Mouse (Mus musculus): ENCODE measurements around the gene Crim1. TPM values are rescaled to one million over a fixed set of nuclear protein-coding genes. Genes with fewer than 3 reads are reported as not detected.

Gene Crim1
- polyA plus RNA-seq, 1 experiment from 2014 or later = 13.1 TPM

GRCm38 (mm10) chr17:78199231-78199625 lies 820 bp upstream of the Crim1 start:
- Histone ChIP-seq H3K4me2 (peak overlapping the region; percentile 76), H3K27me3 (replicated peaks) (no peaks in the 10 kb centered on the region), H3K4me3 (peak overlapping the region; percentile 95), H3K4me1 (peaks cover 33% of the 10 kb centered on the region), H3K36me3 (replicated peaks) (no peaks in the 10 kb centered on the region), H3K27ac (peak overlapping the region; percentile 93), H3K9me3 (no peaks in the 10 kb centered on the region), H3K9ac (peak overlapping the region; percentile 78)
- 5% methylated on average over 7 of the region's 7 CpGs for WGBS
- ATAC-seq (replicated peaks) = peak; percentile 24; the same call in 1 of the 2 replicates

DNA sequence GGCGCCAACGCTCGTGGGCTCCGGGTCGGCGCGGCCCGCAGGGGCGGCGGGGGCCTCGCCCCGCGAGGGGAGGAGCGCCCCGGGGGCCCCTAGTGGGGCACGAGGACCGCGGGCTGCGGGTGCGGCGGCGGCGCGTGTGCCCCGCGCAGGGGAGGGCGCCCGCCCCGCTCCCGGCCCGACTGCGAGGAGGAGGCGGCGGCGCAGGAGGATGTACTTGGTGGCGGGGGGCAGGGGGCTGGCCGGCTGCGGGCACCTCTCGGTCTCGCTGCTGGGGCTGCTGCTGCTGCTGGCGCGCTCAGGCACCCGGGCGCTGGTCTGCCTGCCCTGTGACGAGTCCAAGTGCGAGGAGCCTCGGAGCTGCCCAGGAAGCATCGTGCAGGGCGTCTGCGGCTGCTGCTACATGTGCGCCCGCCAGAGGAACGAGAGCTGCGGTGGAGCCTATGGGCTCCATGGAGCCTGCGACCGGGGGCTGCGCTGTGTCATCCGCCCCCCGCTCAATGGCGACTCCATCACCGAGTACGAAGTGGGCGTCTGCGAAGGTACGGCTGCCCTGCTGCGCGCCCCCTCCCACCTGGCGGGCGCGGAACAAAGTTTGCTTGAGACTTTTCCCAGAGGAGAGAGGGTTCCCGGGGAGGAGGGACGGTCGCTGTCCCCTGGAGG lies 643 bp downstream of the Crim1 start:
- Histone ChIP-seq H3K27ac (peak overlapping the region; percentile 93), H3K9me3 (no peaks in the 10 kb centered on the region), H3K4me3 (peak overlapping the region; percentile 95), H3K9ac (peak overlapping the region; percentile 78), H3K4me2 (peak overlapping the region; percentile 76), H3K4me1 (peaks cover 40% of the 10 kb centered on the region), H3K27me3 (replicated peaks) (no peaks in the 10 kb centered on the region), H3K36me3 (replicated peaks) (no peaks in the 10 kb centered on the region)
- ATAC-seq (replicated peaks) = peak; percentile 63
- WGBS = under 1% methylated on average over 67 of the region's 73 CpGs

DNA sequence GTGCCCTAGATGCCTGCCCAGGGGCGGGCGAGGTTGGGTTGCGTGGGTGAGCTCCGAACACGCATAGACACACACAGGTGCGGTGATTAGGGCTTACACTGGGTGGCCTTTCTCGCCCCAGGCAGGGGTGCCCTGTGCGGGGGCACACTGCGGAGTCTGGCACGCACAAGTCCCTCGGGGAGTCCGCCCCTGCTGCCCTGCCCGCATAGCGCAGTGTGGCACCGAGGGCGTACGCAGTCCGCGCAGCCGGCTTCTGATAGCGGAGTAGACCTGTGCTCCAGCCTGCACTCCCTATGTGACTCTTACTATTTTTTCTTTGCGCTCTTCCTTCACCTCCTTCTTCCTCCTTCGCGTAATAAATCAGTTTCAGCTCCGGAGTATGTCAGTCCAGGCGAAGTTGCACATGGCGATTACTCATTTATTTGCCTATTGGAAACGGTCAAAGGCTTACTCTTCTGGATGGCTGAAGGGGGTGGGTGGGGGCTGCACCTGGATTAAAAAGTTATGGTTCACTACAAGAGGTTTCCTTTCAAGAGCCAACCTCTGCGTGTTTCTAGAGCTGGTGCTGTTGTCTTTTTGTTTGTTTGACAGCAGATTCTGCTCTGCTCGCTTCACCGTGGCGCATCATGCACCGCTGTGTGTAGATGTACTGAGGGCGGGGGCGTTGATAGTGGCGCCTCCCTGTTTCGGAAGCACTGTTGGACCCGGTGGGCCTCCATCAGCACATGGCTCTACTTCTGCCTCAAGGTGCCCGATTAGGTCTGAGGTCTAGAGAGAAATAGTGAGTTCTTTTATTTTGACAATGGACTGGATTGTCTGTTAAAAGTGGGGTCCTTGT lies 1.4 kb downstream of the Crim1 start:
- peaks cover 41% of the 10 kb centered on the region for H3K4me1 ChIP-seq

DNA sequence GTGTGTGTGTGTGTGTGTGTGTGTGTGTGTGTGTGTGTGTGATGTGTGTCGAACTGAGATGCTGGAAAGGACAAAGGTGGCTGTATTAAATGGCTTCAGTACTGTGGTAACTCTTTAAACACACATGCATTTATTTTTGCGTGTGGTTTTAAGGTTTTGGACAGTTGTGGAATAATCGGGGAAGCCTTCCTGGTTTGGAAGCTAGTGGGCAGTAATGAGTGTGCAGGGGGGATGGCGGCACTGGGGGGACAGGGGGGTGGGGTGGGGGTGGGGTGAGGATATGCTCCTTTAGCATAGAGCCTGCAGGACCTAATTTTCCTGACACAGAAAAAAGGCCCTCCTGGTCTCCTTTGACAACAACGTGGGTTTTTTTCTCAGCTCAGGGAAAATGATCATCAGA lies 2.2 kb downstream of the Crim1 start:
- WGBS = 3% methylated on average over 5 of the region's 5 CpGs
- H3K36me3 ChIP-seq (replicated peaks) = no peaks in the 10 kb centered on the region
- peak overlapping the region; percentile 95 for H3K4me3 ChIP-seq
- peaks cover 43% of the 10 kb centered on the region for H3K4me1 ChIP-seq
- H3K27ac ChIP-seq = 0 out of 2 replicates have a peak overlapping the region, but pooled peaks have one; percentile 93
- H3K9me3 ChIP-seq = no peaks in the 10 kb centered on the region
- H3K4me2 ChIP-seq = peak overlapping the region; percentile 76
- H3K27me3 ChIP-seq (replicated peaks) = no peaks in the 10 kb centered on the region
- H3K9ac ChIP-seq = peak overlapping the region; percentile 78; the same call in 1 of the 2 replicates
- no peak for ATAC-seq (replicated peaks)

More for the DNA sequence above, 1.4 kb downstream of the Crim1 start:
- peak; percentile 70 for ATAC-seq (replicated peaks)
- H3K9me3 ChIP-seq = no peaks in the 10 kb centered on the region
- H3K27ac ChIP-seq = peak overlapping the region; percentile 93
- no peaks in the 10 kb centered on the region for H3K27me3 ChIP-seq (replicated peaks)
- WGBS = under 1% methylated on average over 39 of the region's 39 CpGs
- no peaks in the 10 kb centered on the region for H3K36me3 ChIP-seq (replicated peaks)
- peak overlapping the region; percentile 78 for H3K9ac ChIP-seq
- H3K4me2 ChIP-seq = peak overlapping the region; percentile 76
- H3K4me3 ChIP-seq = peak overlapping the region; percentile 95

DNA sequence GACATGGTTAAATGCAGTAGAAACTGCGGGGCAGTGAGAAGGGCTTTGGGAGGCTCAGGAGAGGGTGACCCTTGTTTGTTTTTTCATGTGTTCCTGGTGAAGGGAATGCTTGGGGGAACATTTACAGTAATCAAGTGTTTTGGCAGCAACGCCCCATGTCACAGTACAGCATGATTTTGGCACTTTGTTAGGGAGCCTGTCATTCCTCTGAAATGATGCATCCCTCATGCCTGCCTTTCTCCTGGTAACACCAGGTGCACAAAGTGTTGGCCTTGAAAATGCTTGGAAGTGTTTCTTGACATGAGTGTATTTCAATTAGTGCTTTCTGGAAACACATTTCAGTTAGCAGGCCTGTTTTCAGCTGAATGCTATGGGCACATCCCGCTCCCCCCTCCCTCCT lies 2.7 kb downstream of the Crim1 start:
- Histone ChIP-seq H3K27ac (peak overlapping the region; percentile 34; the same call in 1 of the 2 replicates), H3K4me3 (peak overlapping the region; percentile 95), H3K4me1 (peaks cover 43% of the 10 kb centered on the region), H3K4me2 (peak overlapping the region; percentile 76), H3K36me3 (replicated peaks) (no peaks in the 10 kb centered on the region), H3K9me3 (no peaks in the 10 kb centered on the region), H3K27me3 (replicated peaks) (no peaks in the 10 kb centered on the region), H3K9ac (peak overlapping the region; percentile 19; the same call in 1 of the 2 replicates)
- ATAC-seq (replicated peaks) = no peak
- WGBS = 35% methylated on average over 3 of the region's 3 CpGs

GRCm38 (mm10) chr17:78203478-78203877 lies 3.4 kb downstream of the Crim1 start:
- Histone ChIP-seq H3K27ac (no peak overlapping the region), H3K4me2 (peak overlapping the region; percentile 76), H3K36me3 (replicated peaks) (no peaks in the 10 kb centered on the region), H3K27me3 (replicated peaks) (no peaks in the 10 kb centered on the region), H3K9ac (0 out of 2 replicates have a peak overlapping the region, but pooled peaks have one; percentile 19), H3K4me3 (peak overlapping the region; percentile 95), H3K9me3 (no peaks in the 10 kb centered on the region), H3K4me1 (peaks cover 43% of the 10 kb centered on the region)
- WGBS = 37% methylated on average over 5 of the region's 5 CpGs
- ATAC-seq (replicated peaks) = no peak

- no peaks in the 10 kb centered on the region for H3K36me3 ChIP-seq (replicated peaks)
- H3K4me2 ChIP-seq = no peak overlapping the region
- no peak overlapping the region for H3K27ac ChIP-seq
- no peak overlapping the region for H3K4me3 ChIP-seq
- no peaks in the 10 kb centered on the region for H3K27me3 ChIP-seq (replicated peaks)
- no peaks in the 10 kb centered on the region for H3K9me3 ChIP-seq
- no peak for ATAC-seq (replicated peaks)
- WGBS = 47% methylated on average over 2 of the region's 2 CpGs
- peaks cover 29% of the 10 kb centered on the region for H3K4me1 ChIP-seq
- no peak overlapping the region for H3K9ac ChIP-seq
These were observed 6.4 kb downstream of the Crim1 start for GRCm38 (mm10) chr17:78206421-78206820.

- Histone ChIP-seq H3K9me3 (no peaks in the 10 kb centered on the region), H3K27ac (no peak overlapping the region), H3K4me3 (no peak overlapping the region), H3K36me3 (replicated peaks) (no peaks in the 10 kb centered on the region), H3K9ac (no peak overlapping the region), H3K4me1 (peaks cover 26% of the 10 kb centered on the region), H3K27me3 (replicated peaks) (no peaks in the 10 kb centered on the region), H3K4me2 (no peak overlapping the region)
- ATAC-seq (replicated peaks) = no peak
- 82% methylated on average over 3 of the region's 3 CpGs for WGBS
These were observed 7.2 kb downstream of the Crim1 start for GRCm38 (mm10) chr17:78207246-78207645.

DNA sequence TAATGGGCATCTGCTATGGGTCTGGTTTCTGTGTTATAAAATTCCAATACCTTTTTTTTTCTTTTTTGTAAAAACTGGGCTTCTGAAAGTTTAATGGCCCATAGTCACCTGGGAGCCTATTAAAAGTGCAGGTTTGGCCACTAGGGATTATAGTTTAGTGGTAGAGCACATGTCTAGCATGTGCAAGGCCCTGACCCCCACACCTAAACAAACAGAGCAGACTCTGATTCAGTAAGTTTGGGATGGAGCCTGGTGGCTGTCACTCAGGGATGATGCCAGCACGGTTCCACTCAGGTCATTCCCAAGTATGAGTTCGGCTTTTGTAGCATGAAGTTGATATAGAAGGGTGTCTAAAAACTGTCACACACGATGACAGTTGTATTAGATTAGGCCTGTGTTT lies 8.8 kb downstream of the Crim1 start:
- 90% methylated on average over 3 of the region's 3 CpGs for WGBS
- Histone ChIP-seq H3K4me2 (no peak overlapping the region), H3K9ac (no peak overlapping the region), H3K9me3 (no peaks in the 10 kb centered on the region), H3K4me3 (no peak overlapping the region), H3K36me3 (replicated peaks) (no peaks in the 10 kb centered on the region), H3K4me1 (peaks cover 14% of the 10 kb centered on the region), H3K27ac (no peak overlapping the region), H3K27me3 (replicated peaks) (no peaks in the 10 kb centered on the region)
- no peak for ATAC-seq (replicated peaks)

DNA sequence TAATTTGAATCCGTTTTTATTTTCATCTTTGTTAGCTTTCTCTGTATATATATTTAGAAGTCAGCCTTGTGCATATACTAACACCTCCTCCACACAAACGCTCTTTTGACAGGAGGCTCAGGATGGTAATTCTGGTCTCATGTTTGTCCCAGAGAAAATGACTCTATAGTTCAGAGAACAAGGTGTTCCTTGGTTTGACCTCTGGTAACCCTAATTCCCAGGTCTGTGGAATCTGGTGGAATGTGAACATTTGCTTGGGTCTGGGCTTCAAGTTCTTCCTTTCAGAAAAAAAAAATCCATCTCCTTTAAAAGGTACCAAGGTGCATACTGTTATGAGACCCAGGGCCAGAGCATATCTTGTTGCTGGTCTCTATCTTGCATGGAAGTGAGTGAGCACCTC lies 9.6 kb downstream of the Crim1 start:
- H3K9me3 ChIP-seq = no peaks in the 10 kb centered on the region
- no peak overlapping the region for H3K4me3 ChIP-seq
- 0 out of 2 replicates have a peak, but pooled peaks cover 7% of the 10 kb centered on the region for H3K4me1 ChIP-seq
- H3K4me2 ChIP-seq = no peak overlapping the region
- H3K36me3 ChIP-seq (replicated peaks) = no peaks in the 10 kb centered on the region
- WGBS = 91% methylated on average over 2 of the region's 2 CpGs
- H3K9ac ChIP-seq = no peak overlapping the region
- ATAC-seq (replicated peaks) = no peak
- H3K27ac ChIP-seq = no peak overlapping the region
- no peaks in the 10 kb centered on the region for H3K27me3 ChIP-seq (replicated peaks)

DNA sequence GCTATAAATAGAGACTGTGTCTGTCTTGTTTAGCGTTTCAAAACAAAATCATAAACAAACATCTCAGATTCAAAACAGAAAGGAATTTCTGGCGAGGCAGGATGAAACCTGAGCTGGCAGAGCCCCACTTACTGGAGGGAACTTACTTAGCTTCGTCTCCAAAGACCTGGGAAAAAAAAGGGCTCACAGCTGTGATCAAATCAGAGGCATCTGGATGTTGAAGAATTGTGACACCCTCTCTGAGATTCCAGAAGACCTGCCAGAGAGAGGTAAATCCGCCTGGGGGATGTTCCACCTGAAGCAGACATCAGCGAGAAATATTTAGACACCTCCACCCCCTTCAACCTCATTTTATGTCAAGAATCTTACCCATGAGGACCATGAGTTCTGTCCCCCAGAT lies 11.8 kb downstream of the Crim1 start:
- Histone ChIP-seq H3K27ac (no peak overlapping the region), H3K4me1 (no peaks in the 10 kb centered on the region), H3K9me3 (no peaks in the 10 kb centered on the region), H3K4me3 (no peak overlapping the region), H3K27me3 (replicated peaks) (no peaks in the 10 kb centered on the region), H3K4me2 (no peak overlapping the region), H3K36me3 (replicated peaks) (no peaks in the 10 kb centered on the region), H3K9ac (no peak overlapping the region)
- WGBS = 81% methylated on average over 5 of the region's 5 CpGs
- ATAC-seq (replicated peaks) = no peak

DNA sequence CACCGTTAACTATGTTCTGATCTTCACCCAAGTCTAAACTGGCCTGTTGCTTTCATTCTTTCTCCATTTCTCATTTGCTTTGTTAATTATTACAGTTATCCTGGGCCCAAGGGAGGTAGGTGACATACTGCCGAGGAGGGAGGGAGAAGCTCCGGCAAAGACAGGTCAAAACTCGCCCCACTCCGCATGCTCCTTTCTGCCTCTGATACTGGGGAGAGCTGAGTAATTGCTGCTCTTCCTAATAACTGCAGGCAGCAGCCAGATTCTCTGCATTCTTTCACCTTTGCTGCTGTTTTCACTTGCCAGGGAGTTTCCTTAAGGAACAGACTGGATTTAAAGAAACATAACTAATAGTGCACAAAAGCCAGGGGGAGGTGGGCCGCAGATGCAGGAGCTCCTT lies 13.1 kb downstream of the Crim1 start:
- H3K4me3 ChIP-seq = no peak overlapping the region
- ATAC-seq (replicated peaks) = no peak

More for the DNA sequence above, 13.1 kb downstream of the Crim1 start:
- no peaks in the 10 kb centered on the region for H3K36me3 ChIP-seq (replicated peaks)
- H3K9me3 ChIP-seq = no peaks in the 10 kb centered on the region
- no peaks in the 10 kb centered on the region for H3K4me1 ChIP-seq
- H3K27ac ChIP-seq = no peak overlapping the region
- H3K9ac ChIP-seq = no peak overlapping the region
- H3K27me3 ChIP-seq (replicated peaks) = no peaks in the 10 kb centered on the region
- WGBS = 75% methylated on average over 6 of the region's 6 CpGs
- no peak overlapping the region for H3K4me2 ChIP-seq

Measured in midbrain, embryonic 15.5 days (tissue).